In genomic region chr5:99613321-99614118, GRCm38 (mm10) we compare ENCODE assay signal across 7 mouse cellular contexts.
DNase-seq lines count a peak whose midpoint lies in the region; ATAC-seq and TF ChIP-seq lines count a peak whose summit lies in the region.

No protein-coding gene starts in this region.

- 10% methylated on average over 24 of the region's 24 CpGs for WGBS in liver, adult 2 months
- WGBS in forebrain, embryonic 10.5 days: under 1% methylated on average over 24 of the region's 24 CpGs
- 2% methylated on average over 24 of the region's 24 CpGs for WGBS in limb, embryonic 13.5 days

- TF ChIP-seq POLR2A in liver, adult 2 months (IDR thresholded peaks at IDR 0.05; ENCODE audit: extremely low read depth, insufficient read depth, low read length): no peak

- ATAC-seq in limb, embryonic 13.5 days (ENCODE audit: low FRiP score, low read depth): peak; percentile 79

- H3K27me3 ChIP-seq in liver, adult 2 months (ENCODE audit: control insufficient read depth, insufficient read depth, low read length): peaks cover 3% of the 10 kb centered on the region; the same call in 1 of the 2 replicates
- H3K27me3 ChIP-seq in forebrain, embryonic 10.5 days (ENCODE audit: poor library complexity, severe bottlenecking): peaks cover 76% of the 10 kb centered on the region
- H3K27me3 ChIP-seq in limb, embryonic 13.5 days: peaks cover 35% of the 10 kb centered on the region

- no peaks in the 10 kb centered on the region for H3K4me1 ChIP-seq in liver, adult 2 months (ENCODE audit: control insufficient read depth, insufficient read depth, low read length)
- H3K4me1 ChIP-seq in forebrain, embryonic 10.5 days: peaks cover 55% of the 10 kb centered on the region
- peaks cover 20% of the 10 kb centered on the region for H3K4me1 ChIP-seq in limb, embryonic 13.5 days

- H3K27ac ChIP-seq in liver, adult 2 months (replicated peaks; ENCODE audit: insufficient read depth, low read depth, low read length): no peak overlapping the region
- H3K27ac ChIP-seq in forebrain, embryonic 10.5 days: peak overlapping the region; percentile 76
- H3K27ac ChIP-seq in limb, embryonic 13.5 days: 0 out of 2 replicates have a peak overlapping the region, but pooled peaks have one; percentile 10

- no peaks in the 10 kb centered on the region for H3K36me3 ChIP-seq in liver, adult 2 months (ENCODE audit: control insufficient read depth, insufficient read depth, low read length)
- H3K36me3 ChIP-seq in forebrain, embryonic 10.5 days (replicated peaks): no peaks in the 10 kb centered on the region
- no peaks in the 10 kb centered on the region for H3K36me3 ChIP-seq in limb, embryonic 13.5 days

- no peaks in the 10 kb centered on the region for H3K79me2 ChIP-seq in liver, adult 2 months (ENCODE audit: control insufficient read depth, insufficient read depth, low read length)

- H3K9me3 ChIP-seq in forebrain, embryonic 10.5 days: no peaks in the 10 kb centered on the region
- H3K9me3 ChIP-seq in limb, embryonic 13.5 days: no peaks in the 10 kb centered on the region

- H3K4me2 ChIP-seq in limb, embryonic 13.5 days (replicated peaks): peak overlapping the region; percentile 63

- peak; percentile 15 for DNase-seq in liver, adult 2 months (ENCODE audit: extremely low read depth, low read depth, low spot score)
- DNase-seq in liver: no peak
- peak; percentile 70 for DNase-seq in forebrain, embryonic 10.5 days (ENCODE audit: extremely low spot score, low spot score)
- peak; percentile 37 for DNase-seq in retina, postnatal 7 days (ENCODE audit: low read depth, low spot score)
- no peak for DNase-seq in gastrocnemius, postnatal 25 days
- no peak for DNase-seq in thymus, postnatal 36 days

- H3K4me3 ChIP-seq in liver, adult 2 months (ENCODE audit: insufficient read depth, low read depth, low read length): no peak overlapping the region
- peak overlapping the region; percentile 47 for H3K4me3 ChIP-seq in forebrain, embryonic 10.5 days
- H3K4me3 ChIP-seq in limb, embryonic 13.5 days: peak overlapping the region; percentile 28

- TF ChIP-seq CTCF in liver, adult 2 months (IDR thresholded peaks at IDR 0.05; ENCODE audit: low read depth, low read length): no peak

- H3K9ac ChIP-seq in liver, adult 2 months (ENCODE audit: low read depth, low read length): no peak overlapping the region
- peak overlapping the region; percentile 46; the same call in 1 of the 2 replicates for H3K9ac ChIP-seq in limb, embryonic 13.5 days

Comparison
In these comparisons a context has a peak if more than half of its experiments do, and no peak if none do; other contexts are left out.
1. DNase-seq: peak in liver, adult 2 months (single experiment), forebrain, embryonic 10.5 days (single experiment) and retina, postnatal 7 days (single experiment); none in liver (single experiment), gastrocnemius, postnatal 25 days (single experiment) and thymus, postnatal 36 days (0 of 2).